Mouse (Mus musculus) midbrain, embryonic 11.5 days (tissue): ENCODE data around the gene Rsrp1. TPM values are rescaled to one million over a fixed set of nuclear protein-coding genes. Genes with fewer than 3 reads are reported as not detected.

Experiments
- ATAC-seq: fragments of 200-750 bp; cut with Nextera tagmentation; 2 replicates; pipeline ENCODE4 v1.8.0; 2017; ENCODE audit warnings: moderate TSS enrichment, moderate library complexity; ENCODE audit not compliant: low FRiP score
- DNase-seq: peaks from one replicate; pipeline ENCODE4 v3.0.0; 2015; ENCODE audit warnings: low spot score; ENCODE audit errors: missing footprints
- H3K27ac ChIP-seq: fragments of 300-500 bp; sonication (generic); 2 replicates; pipeline ENCODE4 v1.5.1; 2014; ENCODE audit warnings: low read depth, low read length
- H3K27me3 ChIP-seq: fragments of 300-500 bp; sonication (generic); 2 replicates; pipeline ENCODE4 v1.6.1; 2014; ENCODE audit warnings: mild to moderate bottlenecking, low read length, moderate library complexity, mixed read lengths; ENCODE audit not compliant: control insufficient read depth, insufficient read depth
- H3K36me3 ChIP-seq: fragments of 300-500 bp; sonication (generic); 2 replicates; pipeline ENCODE4 v1.6.1; 2014; ENCODE audit warnings: mild to moderate bottlenecking, low read length, moderate library complexity, mixed read lengths; ENCODE audit not compliant: control insufficient read depth, insufficient read depth
- H3K4me1 ChIP-seq: fragments of 300-500 bp; sonication (generic); 2 replicates; pipeline ENCODE4 v1.6.1; 2014; ENCODE audit warnings: low read length; ENCODE audit not compliant: control insufficient read depth, insufficient read depth
- H3K4me2 ChIP-seq: fragments of 300-500 bp; sonication (generic); 2 replicates; pipeline ENCODE4 v1.6.1; 2014; ENCODE audit warnings: mild to moderate bottlenecking, moderate library complexity
- H3K4me3 ChIP-seq: fragments of 300-500 bp; sonication (generic); 2 replicates; pipeline ENCODE4 v1.5.1; 2014; ENCODE audit warnings: low read depth, low read length
- H3K9ac ChIP-seq: fragments of 300-500 bp; sonication (generic); 2 replicates; pipeline ENCODE4 v1.6.1; 2014; ENCODE audit warnings: low read length
- H3K9me3 ChIP-seq: fragments of 300-500 bp; sonication (generic); 2 replicates; pipeline ENCODE4 v1.6.1; 2016; ENCODE audit warnings: low read length; ENCODE audit not compliant: control insufficient read depth
- WGBS: fragments of 180-500 bp; shearing (Covaris S2); extraction: QIAGEN DNeasy Blood & Tissue Kit; methylation state at CpG from one replicate; pipeline ENCODE4 v1.1.7; 2014; 5-methylcytosine and 5-hydroxymethylcytosine counted together
- polyA plus RNA-seq: library from polyadenylated mRNA; unstranded; fragments of >200 nt; fragmentation: Nextera tagmentation; extraction: Ambion mirVana; gene quantifications from 2 replicates; pipeline ENCODE4 v1.2.1, GENCODE M21; 2014

The Rsrp1 gene
- 352 and 403 TPM in 2 replicates for polyA plus RNA-seq

DNA sequence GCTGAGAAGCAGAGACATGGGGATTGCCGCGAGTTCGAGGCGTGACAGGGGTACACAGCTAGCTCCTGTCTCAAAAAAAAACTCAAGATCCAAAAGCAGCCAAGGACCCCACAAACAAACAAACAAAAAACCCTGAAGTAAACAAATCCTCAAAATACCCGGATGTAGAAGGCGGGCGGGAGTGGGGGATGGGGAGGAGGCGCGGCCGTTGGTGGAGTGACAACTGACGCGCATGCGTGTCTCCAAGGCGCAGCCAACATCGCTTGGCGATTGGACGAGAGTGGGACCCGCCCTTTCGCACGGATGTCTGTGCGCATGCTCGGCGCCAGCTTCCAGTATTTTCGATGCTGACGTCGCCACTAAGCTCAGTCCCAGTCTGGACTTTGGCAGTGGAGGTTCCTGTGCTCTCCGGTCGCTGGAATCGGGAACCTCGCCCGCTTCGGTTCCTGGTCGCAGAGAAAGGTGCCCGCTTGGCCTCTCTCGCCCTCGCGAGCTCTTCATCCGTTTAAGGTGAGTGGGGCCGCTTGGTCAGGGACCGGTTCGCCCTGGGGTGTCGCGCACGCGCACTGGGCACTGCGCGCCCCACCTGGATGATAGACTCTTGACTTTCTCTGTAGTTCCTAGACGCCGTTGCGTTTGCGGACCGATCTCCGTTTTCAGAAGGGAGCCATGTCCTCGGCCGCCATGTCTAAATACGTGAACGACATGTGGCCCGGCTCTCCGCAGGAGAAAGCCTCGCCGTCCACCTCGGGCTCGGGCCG lies at the start of gene Rsrp1:
Gene Rsrp1 (plus strand): TSS at position 335 of the 761 bp plus-strand sequence.
- peak within 1 kb of the TSS; percentile 94 for H3K4me2 ChIP-seq
- H3K9me3 ChIP-seq = no peaks in the 10 kb centered on the region
- ATAC-seq (peak; percentile 93), DNase-seq (peak; percentile 100)
- peaks cover 9% of the 10 kb centered on the region for H3K4me1 ChIP-seq
- H3K27ac ChIP-seq = peak within 1 kb of the TSS; percentile 89
- no peaks in the 10 kb centered on the region for H3K27me3 ChIP-seq
- peaks cover 19% of the 10 kb centered on the region for H3K36me3 ChIP-seq
- H3K4me3 ChIP-seq = peak within 1 kb of the TSS; percentile 100
- WGBS = under 1% methylated on average over 64 of the region's 64 CpGs
- peak within 1 kb of the TSS; percentile 96 for H3K9ac ChIP-seq

- Histone ChIP-seq H3K4me2 (no peak overlapping the region), H3K27ac (no peak overlapping the region), H3K9ac (no peak overlapping the region), H3K36me3 (no peaks in the 10 kb centered on the region), H3K9me3 (no peaks in the 10 kb centered on the region), H3K4me3 (no peak overlapping the region), H3K27me3 (no peaks in the 10 kb centered on the region), H3K4me1 (no peaks in the 10 kb centered on the region)
- DNase-seq = no peak
- WGBS = 83% methylated on average over 9 of the region's 9 CpGs
- no peak for ATAC-seq
Observed at GRCm38 (mm10) chr4:134876171-134876570, 47.2 kb upstream of the Rsrp1 start.

- H3K4me1 ChIP-seq = no peaks in the 10 kb centered on the region
- H3K4me3 ChIP-seq = peak overlapping the region; percentile 7; the same call in 1 of the 2 replicates
- H3K36me3 ChIP-seq = no peaks in the 10 kb centered on the region
- H3K27ac ChIP-seq = no peak overlapping the region
- DNase-seq = peak; percentile 97
- H3K27me3 ChIP-seq = no peaks in the 10 kb centered on the region
- H3K9ac ChIP-seq = 0 out of 2 replicates have a peak overlapping the region, but pooled peaks have one; percentile 18
- H3K4me2 ChIP-seq = peak overlapping the region; percentile 42
- 3% methylated on average over 17 of the region's 17 CpGs for WGBS
- H3K9me3 ChIP-seq = no peaks in the 10 kb centered on the region
- no peak for ATAC-seq
Observed at GRCm38 (mm10) chr4:134879410-134879981, 43.9 kb upstream of the Rsrp1 start.

GRCm38 (mm10) chr4:134880041-134880440 lies 43.4 kb upstream of the Rsrp1 start:
- Histone ChIP-seq H3K9ac (0 out of 2 replicates have a peak overlapping the region, but pooled peaks have one; percentile 18), H3K4me1 (no peaks in the 10 kb centered on the region), H3K27me3 (no peaks in the 10 kb centered on the region), H3K36me3 (no peaks in the 10 kb centered on the region), H3K27ac (no peak overlapping the region), H3K9me3 (no peaks in the 10 kb centered on the region), H3K4me2 (peak overlapping the region; percentile 42), H3K4me3 (no peak overlapping the region)
- ATAC-seq (no peak), DNase-seq (no peak)
- 23% methylated on average over 6 of the region's 6 CpGs for WGBS

- Histone ChIP-seq H3K36me3 (no peaks in the 10 kb centered on the region), H3K4me2 (no peak overlapping the region), H3K27ac (no peak overlapping the region), H3K4me1 (no peaks in the 10 kb centered on the region), H3K9me3 (no peaks in the 10 kb centered on the region), H3K4me3 (no peak overlapping the region), H3K27me3 (no peaks in the 10 kb centered on the region), H3K9ac (no peak overlapping the region)
- no peak for ATAC-seq
- WGBS = 37% methylated on average over 7 of the region's 7 CpGs
- no peak for DNase-seq
Observed at GRCm38 (mm10) chr4:134883266-134883665, 40.1 kb upstream of the Rsrp1 start.

DNA sequence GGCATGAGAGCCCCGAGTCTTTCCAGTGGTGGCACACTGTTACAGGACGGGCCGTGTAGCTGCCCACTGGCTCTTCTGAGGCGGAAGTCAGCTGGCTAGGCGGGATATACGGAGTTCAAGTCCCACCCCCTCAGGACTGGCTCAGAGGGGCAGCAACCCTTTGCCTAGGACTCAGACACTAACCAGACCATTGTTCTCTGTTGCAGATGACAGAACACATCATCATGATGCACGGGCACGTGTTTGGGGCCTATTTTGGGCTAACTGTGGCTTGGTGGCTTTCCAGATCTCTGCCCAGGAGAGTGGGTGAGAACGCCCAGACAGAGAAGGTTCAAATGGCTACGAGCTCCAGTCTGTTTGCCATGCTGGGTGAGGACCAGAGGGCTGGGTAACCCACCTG lies 39.6 kb upstream of the Rsrp1 start:
- WGBS = 88% methylated on average over 10 of the region's 10 CpGs
- Histone ChIP-seq H3K27me3 (no peaks in the 10 kb centered on the region), H3K4me2 (no peak overlapping the region), H3K4me1 (no peaks in the 10 kb centered on the region), H3K9ac (no peak overlapping the region), H3K9me3 (no peaks in the 10 kb centered on the region), H3K27ac (no peak overlapping the region), H3K36me3 (no peaks in the 10 kb centered on the region), H3K4me3 (no peak overlapping the region)
- DNase-seq = no peak
- no peak for ATAC-seq

DNA sequence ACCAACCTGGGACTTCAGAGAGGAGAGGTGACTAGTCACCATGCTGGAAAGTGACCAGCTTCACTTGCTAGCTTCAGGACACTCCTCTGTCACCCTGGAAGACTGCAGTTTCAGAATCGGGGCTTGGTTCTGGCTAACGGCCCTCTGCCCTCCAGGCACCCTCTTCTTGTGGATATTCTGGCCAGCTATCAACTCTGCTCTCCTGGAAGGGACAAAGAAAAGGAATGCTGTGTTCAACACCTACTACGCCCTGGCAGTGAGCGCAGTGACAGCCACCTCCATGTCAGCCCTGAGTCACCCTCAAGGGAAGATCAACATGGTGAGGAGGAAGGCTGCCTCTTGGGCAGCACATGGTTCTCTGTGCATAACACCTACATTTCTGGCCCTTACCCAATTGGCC lies 39.0 kb upstream of the Rsrp1 start:
- Histone ChIP-seq H3K27ac (no peak overlapping the region), H3K4me3 (no peak overlapping the region), H3K36me3 (no peaks in the 10 kb centered on the region), H3K4me1 (no peaks in the 10 kb centered on the region), H3K4me2 (no peak overlapping the region), H3K27me3 (no peaks in the 10 kb centered on the region), H3K9me3 (no peaks in the 10 kb centered on the region), H3K9ac (no peak overlapping the region)
- ATAC-seq (no peak), DNase-seq (no peak)
- WGBS = 92% methylated on average over 4 of the region's 4 CpGs

GRCm38 (mm10) chr4:134892096-134892495 lies 31.3 kb upstream of the Rsrp1 start:
- no peak overlapping the region for H3K27ac ChIP-seq
- H3K36me3 ChIP-seq = peaks cover 2% of the 10 kb centered on the region; the same call in 1 of the 2 replicates
- DNase-seq (no peak), ATAC-seq (no peak)
- H3K4me1 ChIP-seq = no peaks in the 10 kb centered on the region
- H3K9ac ChIP-seq = no peak overlapping the region
- H3K4me2 ChIP-seq = no peak overlapping the region
- H3K4me3 ChIP-seq = no peak overlapping the region
- no peaks in the 10 kb centered on the region for H3K27me3 ChIP-seq
- H3K9me3 ChIP-seq = no peaks in the 10 kb centered on the region
- WGBS = 85% methylated on average over 6 of the region's 6 CpGs

GRCm38 (mm10) chr4:134897256-134897655 lies 26.1 kb upstream of the Rsrp1 start:
- H3K4me1 ChIP-seq = no peaks in the 10 kb centered on the region
- H3K9me3 ChIP-seq = no peaks in the 10 kb centered on the region
- no peak overlapping the region for H3K4me3 ChIP-seq
- no peak overlapping the region for H3K27ac ChIP-seq
- H3K36me3 ChIP-seq = peaks cover 18% of the 10 kb centered on the region; the same call in 1 of the 2 replicates
- 82% methylated on average over 6 of the region's 6 CpGs for WGBS
- DNase-seq = no peak
- H3K4me2 ChIP-seq = no peak overlapping the region
- H3K9ac ChIP-seq = no peak overlapping the region
- H3K27me3 ChIP-seq = no peaks in the 10 kb centered on the region
- no peak for ATAC-seq
